Mouse (Mus musculus) embryonic fibroblast, embryonic 13.5 days (primary cell): ENCODE data around the gene Ndufb4. TPM values are rescaled to one million over a fixed set of nuclear protein-coding genes. Genes with fewer than 3 reads are reported as not detected.

Source experiments
- H3K27ac ChIP-seq: 2 replicates; pipeline ENCODE4 v1.5.1; 2012; ENCODE audit warnings: low read length, control low read depth, inconsistent platforms; ENCODE audit not compliant: insufficient read depth
- H3K4me1 ChIP-seq: 2 replicates; pipeline ENCODE4 v1.6.1; 2011; ENCODE audit warnings: low read length; ENCODE audit not compliant: control insufficient read depth, insufficient read depth
- H3K4me3 ChIP-seq: 2 replicates; pipeline ENCODE4 v1.5.1; 2011; ENCODE audit warnings: mild to moderate bottlenecking, control low read depth, low read length; ENCODE audit not compliant: insufficient read depth
- CTCF ChIP-seq: IDR thresholded peaks from 2 replicates; pipeline ENCODE4 v1.5.1; 2011; ENCODE audit warnings: mild to moderate bottlenecking, control low read depth, low read length, moderate library complexity, borderline replicate concordance; ENCODE audit not compliant: insufficient read depth
- POLR2A ChIP-seq: IDR thresholded peaks from 2 replicates; pipeline ENCODE4 v1.6.1; 2011; ENCODE audit warnings: low read depth, mild to moderate bottlenecking, control low read depth, low read length, moderate library complexity
- polyA plus RNA-seq: library from polyadenylated mRNA; stranded (reverse); fragments of >200 nt; gene quantifications from 2 replicates; pipeline ENCODE4 v1.2.4, GENCODE M21; 2011; ENCODE audit warnings: low read depth; ENCODE audit not compliant: missing spikeins, insufficient read length

Ndufb4 gene
- polyA plus RNA-seq, 1 experiment: 80.9 TPM

DNA sequence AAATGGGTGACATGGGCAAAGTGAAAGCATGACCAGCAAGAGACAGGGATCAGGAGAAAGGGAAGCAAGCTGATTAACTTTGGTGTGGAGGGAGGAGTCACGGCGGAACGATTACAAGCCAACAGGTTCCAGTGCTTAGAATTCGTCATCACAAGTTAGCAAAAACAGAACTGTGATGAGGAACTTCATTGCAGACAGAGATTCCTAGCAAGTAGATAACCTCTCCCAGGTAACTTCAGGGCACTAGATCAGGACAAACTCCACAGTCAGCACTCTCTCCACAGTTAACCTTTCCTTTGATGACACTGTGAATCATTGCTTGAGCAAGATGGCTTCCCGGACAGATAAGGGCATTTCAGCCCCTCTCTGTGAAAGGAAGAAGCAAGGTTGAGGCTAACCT lies 56.8 kb downstream of the Ndufb4 start:
- H3K4me3 ChIP-seq: no peak overlapping the region
- no peaks in the 10 kb centered on the region; the same call in 1 of the 2 replicates for H3K4me1 ChIP-seq
- H3K27ac ChIP-seq: no peak overlapping the region
- TF ChIP-seq CTCF (no peak), POLR2A (no peak)

Other genes starting within 250 kb of the Ndufb4 start
- gene Gtf2e1, start 114.7 kb downstream of the Ndufb4 start, polyA plus RNA-seq: 21.5 and 29.1 TPM in 2 replicates
- 15.5 and 18.7 TPM in 2 replicates for gene Rabl3, start 114.6 kb downstream of the Ndufb4 start, polyA plus RNA-seq
- gene Hgd, start 74.3 kb downstream of the Ndufb4 start, polyA plus RNA-seq: not detected in 2 replicates
- gene Fstl1, start 122.4 kb upstream of the Ndufb4 start, polyA plus RNA-seq: 1,166 and 1,394 TPM in 2 replicates
- gene Gm36028, start 206.7 kb upstream of the Ndufb4 start, polyA plus RNA-seq: not detected in 2 replicates
- gene Lrrc58, start 213.9 kb upstream of the Ndufb4 start, polyA plus RNA-seq: 103 and 112 TPM in 2 replicates